24 mouse cellular contexts compared by ENCODE assay signal in the genomic region with DNA sequence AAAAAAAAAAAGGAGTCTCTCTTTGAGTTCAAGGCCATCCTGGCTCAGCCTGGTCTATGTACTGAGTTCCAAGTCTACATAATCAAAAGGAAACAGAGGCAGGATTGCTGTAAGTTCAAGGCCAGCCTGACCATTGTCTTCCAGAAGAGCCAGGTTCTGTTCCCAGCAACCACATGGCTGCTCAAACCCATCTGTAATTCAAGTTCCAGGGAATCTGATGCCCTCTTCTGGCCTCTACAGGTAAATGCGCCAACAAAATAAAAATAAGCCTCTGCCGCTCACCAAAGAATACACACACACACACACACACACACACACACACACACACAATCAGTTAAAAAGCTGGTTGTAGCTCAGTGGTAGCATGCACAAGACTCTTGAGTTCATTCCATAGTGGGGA. TPM values are rescaled to one million over a fixed set of nuclear protein-coding genes. Genes with fewer than 3 reads are reported as not detected.
DNase-seq lines count a peak whose midpoint lies in the region; ATAC-seq and TF ChIP-seq lines count a peak whose summit lies in the region.
"Had no signal": no experiment of that assay in that cellular context is flagged by ENCODE, and none has a peak within 500 bp of the region (broad histone marks: within the 10 kb centered on the region; RNA-seq: fewer than 3 reads in every experiment).

No protein-coding gene starts in this region.

- DNase-seq in hindbrain, postnatal 0 days (ENCODE audit: low spot score), result no peak
- DNase-seq in hindbrain, embryonic 11.5 days (ENCODE audit: low spot score), result no peak
- no peak for DNase-seq in lung, embryonic 14.5 days
- no peak for DNase-seq in lung, postnatal 0 days (ENCODE audit: low spot score)
- DNase-seq in ES-CJ7 (ENCODE audit: low read depth, low spot score), result peak; percentile 78
- no peak for DNase-seq in stomach, postnatal 0 days (ENCODE audit: low spot score)
- no peak for DNase-seq in right cerebral cortex, postnatal 25 days
- DNase-seq: adrenal gland, postnatal 14 days; cerebellum, adult 8-10 months; cerebellum, postnatal 36 days; embryo, embryonic 11 days; gastrocnemius, postnatal 25 days; heart, adult 18-20 months; kidney, postnatal 36 days; left cerebral cortex, postnatal 4 days; lung, adult 18-20 months; retina, postnatal 1 day; thymus, adult 18-20 months; thymus, postnatal 4 days had no signal

- no peak overlapping the region for H3K9ac ChIP-seq in hindbrain, postnatal 0 days (replicated peaks; ENCODE audit: low read length)
- no peak overlapping the region for H3K9ac ChIP-seq in hindbrain, embryonic 11.5 days (ENCODE audit: low read depth, low read length)
- no peak overlapping the region for H3K9ac ChIP-seq in lung, embryonic 14.5 days
- H3K9ac ChIP-seq in lung, postnatal 0 days (replicated peaks; ENCODE audit: low read depth), result no peak overlapping the region
- no peak overlapping the region for H3K9ac ChIP-seq in stomach, postnatal 0 days (ENCODE audit: low read length)
- H3K9ac ChIP-seq: forebrain, embryonic 15.5 days; hindbrain, embryonic 13.5 days; limb, embryonic 15.5 days; midbrain, embryonic 12.5 days; stomach, embryonic 15.5 days had no signal

- no peaks in the 10 kb centered on the region for H3K4me1 ChIP-seq in hindbrain, postnatal 0 days (ENCODE audit: insufficient read depth, low read length)
- no peaks in the 10 kb centered on the region for H3K4me1 ChIP-seq in hindbrain, embryonic 11.5 days (replicated peaks; ENCODE audit: control insufficient read depth, insufficient read depth, low read length)
- no peaks in the 10 kb centered on the region for H3K4me1 ChIP-seq in lung, embryonic 14.5 days (ENCODE audit: insufficient read depth)
- H3K4me1 ChIP-seq in lung, postnatal 0 days (ENCODE audit: insufficient read depth, low read depth, low read length), result no peaks in the 10 kb centered on the region
- no peaks in the 10 kb centered on the region for H3K4me1 ChIP-seq in stomach, postnatal 0 days (replicated peaks; ENCODE audit: control insufficient read depth, insufficient read depth)
- H3K4me1 ChIP-seq: forebrain, embryonic 15.5 days; hindbrain, embryonic 13.5 days; limb, embryonic 15.5 days; midbrain, embryonic 12.5 days; stomach, embryonic 15.5 days had no signal

- TF ChIP-seq EP300 in lung, postnatal 0 days (IDR thresholded peaks at IDR 0.05), result no peak
- TF ChIP-seq EP300 in stomach, postnatal 0 days (optimal IDR thresholded peaks at IDR 0.05), result no peak

- no peak overlapping the region for H3K4me2 ChIP-seq in hindbrain, postnatal 0 days (ENCODE audit: low read depth, low read length)
- no peak overlapping the region for H3K4me2 ChIP-seq in hindbrain, embryonic 11.5 days (replicated peaks; ENCODE audit: low read depth, low read length)
- H3K4me2 ChIP-seq in lung, embryonic 14.5 days, result no peak overlapping the region
- H3K4me2 ChIP-seq in lung, postnatal 0 days (replicated peaks; ENCODE audit: low read depth, low read length), result no peak overlapping the region
- no peak overlapping the region for H3K4me2 ChIP-seq in stomach, postnatal 0 days (replicated peaks; ENCODE audit: low read depth)
- H3K4me2 ChIP-seq: forebrain, embryonic 15.5 days; hindbrain, embryonic 13.5 days; limb, embryonic 15.5 days; midbrain, embryonic 12.5 days; stomach, embryonic 15.5 days had no signal

- H3K27ac ChIP-seq in hindbrain, postnatal 0 days, result no peak overlapping the region
- no peak overlapping the region for H3K27ac ChIP-seq in hindbrain, embryonic 11.5 days (ENCODE audit: low read depth, low read length)
- no peak overlapping the region for H3K27ac ChIP-seq in lung, embryonic 14.5 days (ENCODE audit: low read depth)
- no peak overlapping the region for H3K27ac ChIP-seq in lung, postnatal 0 days (ENCODE audit: low read length)
- no peak overlapping the region for H3K27ac ChIP-seq in stomach, postnatal 0 days (replicated peaks)
- H3K27ac ChIP-seq: forebrain, embryonic 15.5 days; hindbrain, embryonic 13.5 days; limb, embryonic 15.5 days; midbrain, embryonic 12.5 days; stomach, embryonic 15.5 days had no signal

- ATAC-seq in hindbrain, postnatal 0 days, result no peak
- no peak for ATAC-seq in hindbrain, embryonic 11.5 days (ENCODE audit: low FRiP score)
- ATAC-seq in lung, embryonic 14.5 days (ENCODE audit: insufficient read depth), result no peak
- no peak for ATAC-seq in lung, postnatal 0 days
- ATAC-seq in stomach, postnatal 0 days (ENCODE audit: low FRiP score, low TSS enrichment), result no peak
- ATAC-seq: forebrain, embryonic 15.5 days had no signal

- H3K27me3 ChIP-seq in hindbrain, postnatal 0 days (ENCODE audit: insufficient read depth, low read length), result no peaks in the 10 kb centered on the region
- no peaks in the 10 kb centered on the region for H3K27me3 ChIP-seq in hindbrain, embryonic 11.5 days (ENCODE audit: control insufficient read depth, insufficient read depth, low read length)
- no peaks in the 10 kb centered on the region for H3K27me3 ChIP-seq in lung, embryonic 14.5 days (ENCODE audit: insufficient read depth, low read length)
- no peaks in the 10 kb centered on the region for H3K27me3 ChIP-seq in lung, postnatal 0 days (replicated peaks; ENCODE audit: insufficient read depth, low read length)
- H3K27me3 ChIP-seq in stomach, postnatal 0 days (ENCODE audit: control insufficient read depth, insufficient read depth, low read length), result no peaks in the 10 kb centered on the region
- H3K27me3 ChIP-seq: forebrain, embryonic 15.5 days; hindbrain, embryonic 13.5 days; limb, embryonic 15.5 days; midbrain, embryonic 12.5 days; stomach, embryonic 15.5 days had no signal

- TF ChIP-seq CTCF in hindbrain, postnatal 0 days (IDR thresholded peaks at IDR 0.05; ENCODE audit: low read depth), result peak; percentile 21; the same call in 1 of the 2 replicates
- TF ChIP-seq CTCF in lung, embryonic 14.5 days (IDR thresholded peaks at IDR 0.05; ENCODE audit: low read depth), result peak; percentile 17; the same call in 1 of the 2 replicates
- no peak for TF ChIP-seq CTCF in lung, postnatal 0 days (IDR thresholded peaks at IDR 0.05)
- TF ChIP-seq CTCF in stomach, postnatal 0 days (IDR thresholded peaks at IDR 0.05; ENCODE audit: low read depth), result peak; percentile 23; the same call in 1 of the 2 replicates

- no peak overlapping the region for H3K4me3 ChIP-seq in hindbrain, postnatal 0 days (ENCODE audit: low read length)
- no peak overlapping the region for H3K4me3 ChIP-seq in hindbrain, embryonic 11.5 days (ENCODE audit: low read depth, low read length)
- H3K4me3 ChIP-seq in lung, embryonic 14.5 days (ENCODE audit: low read depth, low read length), result no peak overlapping the region
- no peak overlapping the region for H3K4me3 ChIP-seq in lung, postnatal 0 days (ENCODE audit: low read depth, low read length)
- no peak overlapping the region for H3K4me3 ChIP-seq in stomach, postnatal 0 days (ENCODE audit: low read depth, low read length)
- H3K4me3 ChIP-seq: forebrain, embryonic 15.5 days; hindbrain, embryonic 13.5 days; limb, embryonic 15.5 days; midbrain, embryonic 12.5 days; stomach, embryonic 15.5 days had no signal

- no peaks in the 10 kb centered on the region for H3K9me3 ChIP-seq in hindbrain, postnatal 0 days (ENCODE audit: low read length)
- H3K9me3 ChIP-seq in hindbrain, embryonic 11.5 days (ENCODE audit: control insufficient read depth, low read length), result no peaks in the 10 kb centered on the region
- no peaks in the 10 kb centered on the region for H3K9me3 ChIP-seq in lung, embryonic 14.5 days (ENCODE audit: low read depth, low read length)
- H3K9me3 ChIP-seq in lung, postnatal 0 days (ENCODE audit: low read length), result no peaks in the 10 kb centered on the region
- H3K9me3 ChIP-seq in stomach, postnatal 0 days (ENCODE audit: control insufficient read depth, low read length), result no peaks in the 10 kb centered on the region
- H3K9me3 ChIP-seq: forebrain, embryonic 15.5 days; hindbrain, embryonic 13.5 days; limb, embryonic 15.5 days; midbrain, embryonic 12.5 days; stomach, embryonic 15.5 days had no signal

- H3K36me3 ChIP-seq in hindbrain, postnatal 0 days (ENCODE audit: insufficient read depth, low read length), result no peaks in the 10 kb centered on the region
- H3K36me3 ChIP-seq in hindbrain, embryonic 11.5 days (ENCODE audit: control insufficient read depth, insufficient read depth, low read length), result 0 out of 2 replicates have a peak, but pooled peaks cover 2% of the 10 kb centered on the region
- peaks cover 18% of the 10 kb centered on the region for H3K36me3 ChIP-seq in lung, embryonic 14.5 days (ENCODE audit: insufficient read depth)
- no peaks in the 10 kb centered on the region for H3K36me3 ChIP-seq in lung, postnatal 0 days (ENCODE audit: insufficient read depth, low read length)
- 0 out of 2 replicates have a peak, but pooled peaks cover 5% of the 10 kb centered on the region for H3K36me3 ChIP-seq in stomach, postnatal 0 days (ENCODE audit: control insufficient read depth, insufficient read depth, low read length)

- WGBS in hindbrain, postnatal 0 days, result 80% methylated on average over 2 of the region's 2 CpGs
- 82% methylated on average over 2 of the region's 2 CpGs for WGBS in hindbrain, embryonic 11.5 days
- 96% methylated on average over 2 of the region's 2 CpGs for WGBS in lung, embryonic 14.5 days
- WGBS in lung, postnatal 0 days, result 88% methylated on average over 2 of the region's 2 CpGs
- WGBS in stomach, postnatal 0 days, result 86% methylated on average over 2 of the region's 2 CpGs

RNA-seq across cellular contexts. Expression of a gene that starts 15.8 kb away (rescaled TPM):
- 19.1 and 28.9 TPM in 2 replicates for total RNA-seq in hindbrain, postnatal 0 days (2014; rRNA removed)
- 21.2 and 23.8 TPM in 2 replicates for polyA plus RNA-seq in hindbrain, postnatal 0 days (2015; fragmentation: Nextera tagmentation; extraction: Ambion mirVana)
- 34.8 and 35.7 TPM in 2 replicates for polyA plus RNA-seq in hindbrain, embryonic 11.5 days (2014; fragmentation: Nextera tagmentation; extraction: Ambion mirVana)
- polyA plus RNA-seq in lung, embryonic 14.5 days (2014; fragmentation: Nextera tagmentation; extraction: Ambion mirVana), result 53.0 and 60.3 TPM in 2 replicates
- polyA plus RNA-seq in lung, postnatal 0 days (2015; fragmentation: Nextera tagmentation; extraction: Ambion mirVana), result 22.1 and 24.2 TPM in 2 replicates
- 23.7 and 24.1 TPM in 2 replicates for polyA plus RNA-seq in stomach, postnatal 0 days (2015; fragmentation: Nextera tagmentation; extraction: Ambion mirVana)

RNA-seq across cellular contexts. Expression of a gene that starts 21.3 kb away (rescaled TPM):
- total RNA-seq in hindbrain, postnatal 0 days (2014; rRNA removed), result 62.4 and 63.7 TPM in 2 replicates
- 76.1 and 76.2 TPM in 2 replicates for polyA plus RNA-seq in hindbrain, postnatal 0 days (2015; fragmentation: Nextera tagmentation; extraction: Ambion mirVana)
- polyA plus RNA-seq in hindbrain, embryonic 11.5 days (2014; fragmentation: Nextera tagmentation; extraction: Ambion mirVana), result 115 and 120 TPM in 2 replicates
- polyA plus RNA-seq in lung, embryonic 14.5 days (2014; fragmentation: Nextera tagmentation; extraction: Ambion mirVana), result 88.2 and 96.5 TPM in 2 replicates
- 21.2 and 24.3 TPM in 2 replicates for polyA plus RNA-seq in lung, postnatal 0 days (2015; fragmentation: Nextera tagmentation; extraction: Ambion mirVana)
- 28.1 and 29.2 TPM in 2 replicates for polyA plus RNA-seq in stomach, postnatal 0 days (2015; fragmentation: Nextera tagmentation; extraction: Ambion mirVana)

RNA-seq across cellular contexts. Expression of a gene that starts 38.8 kb away (rescaled TPM):
- 9.8 and 11.2 TPM in 2 replicates for total RNA-seq in hindbrain, postnatal 0 days (2014; rRNA removed)
- 5.7 and 6.1 TPM in 2 replicates for polyA plus RNA-seq in hindbrain, postnatal 0 days (2015; fragmentation: Nextera tagmentation; extraction: Ambion mirVana)
- polyA plus RNA-seq in hindbrain, embryonic 11.5 days (2014; fragmentation: Nextera tagmentation; extraction: Ambion mirVana), result 23.2 and 29.4 TPM in 2 replicates
- 37.8 and 43.6 TPM in 2 replicates for polyA plus RNA-seq in lung, embryonic 14.5 days (2014; fragmentation: Nextera tagmentation; extraction: Ambion mirVana)
- 40.0 and 46.4 TPM in 2 replicates for polyA plus RNA-seq in lung, postnatal 0 days (2015; fragmentation: Nextera tagmentation; extraction: Ambion mirVana)
- 18.9 and 26.4 TPM in 2 replicates for polyA plus RNA-seq in stomach, postnatal 0 days (2015; fragmentation: Nextera tagmentation; extraction: Ambion mirVana)
